Mouse (Mus musculus) monocyte, adult 59 days (primary cell): Measurements from ENCODE around the gene Cmtm7. TPM values are rescaled to one million over a fixed set of nuclear protein-coding genes. Genes with fewer than 3 reads are reported as not detected.

Experiments
- total RNA-seq, 2 experiments: library from RNA; stranded (reverse); gene quantifications; one replicate each; pipeline ENCODE4 v1.2.4; 2023

Cmtm7 gene
- total RNA-seq: 100 to 1,000 TPM; 164 to 202 TPM

GRCm38 (mm10) chr9:114781526-114782212, at the start of gene Cmtm7:
Cmtm7 (minus strand) TSS chr9:114781856.

DNA sequence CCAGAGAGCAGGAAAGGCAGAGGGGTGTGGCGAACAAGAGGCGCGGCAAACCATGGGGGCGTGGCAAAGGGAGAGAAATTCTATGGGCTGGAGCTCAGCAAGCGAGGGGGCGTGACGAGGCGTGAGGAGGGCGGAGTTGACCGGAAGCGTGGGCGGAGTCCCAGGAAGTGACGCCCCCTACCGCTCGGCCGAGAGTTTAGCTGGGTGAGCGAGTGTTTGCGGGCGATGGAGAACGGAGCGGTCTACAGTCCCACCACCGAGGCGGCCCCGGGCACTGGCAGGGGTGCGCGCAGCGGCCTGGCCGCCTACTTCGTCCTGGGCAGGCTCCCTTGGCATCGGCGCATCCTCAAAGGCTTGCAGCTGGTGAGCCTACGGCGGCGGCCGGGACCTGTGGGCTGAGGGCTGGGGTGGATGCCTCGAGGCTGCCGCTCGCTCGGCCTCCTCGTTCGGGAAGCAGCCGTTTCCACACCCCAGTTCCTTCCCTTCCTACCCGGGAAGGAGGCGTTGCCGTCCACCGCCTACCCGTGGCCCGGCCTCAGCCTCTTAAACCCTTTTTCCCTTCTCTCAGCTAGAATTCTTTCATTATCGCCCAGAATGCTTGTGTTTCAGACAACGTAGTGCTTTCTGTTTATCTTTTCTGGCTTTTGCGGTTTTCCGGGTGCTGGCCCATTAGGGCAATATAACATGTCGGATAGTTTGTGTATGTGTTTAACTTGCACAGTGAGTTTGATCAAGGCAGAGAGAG, 50.5 kb downstream of the Cmtm7 start, which contains the start of gene Cmtm6:
TSS of gene Cmtm6 (plus strand) at position 106 of the 745 bp plus-strand sequence.

Other genes with a start within 250 kb of the Cmtm7 start
- not detected for gene Trim71, start 217.5 kb downstream of the Cmtm7 start, total RNA-seq
- gene Cnot10, start 141.7 kb downstream of the Cmtm7 start, total RNA-seq: 10 to 100 TPM; 40.2 to 43.7 TPM
- 10 to 100 TPM; 47.0 to 51.3 TPM for gene Dync1li1, start 93.1 kb downstream of the Cmtm7 start, total RNA-seq
- gene Cmtm6, start 50.7 kb downstream of the Cmtm7 start, total RNA-seq: 100 to 1,000 TPM; 106 to 107 TPM
- 1 to 10 TPM; 2.1 to 2.6 TPM for gene Cmtm8, start 62.3 kb upstream of the Cmtm7 start, total RNA-seq
- 10 to 100 TPM; 21.7 to 24.5 TPM for gene Gpd1l, start 152.1 kb upstream of the Cmtm7 start, total RNA-seq
- gene Osbpl10, start 196.7 kb upstream of the Cmtm7 start, total RNA-seq: not detected
- gene Rps27rt, start 200.9 kb upstream of the Cmtm7 start, total RNA-seq: 10 to 100 TPM; 73.8 to 92.1 TPM